Mouse (Mus musculus): ENCODE data around the gene Irf2. TPM values are rescaled to one million over a fixed set of nuclear protein-coding genes. Genes with fewer than 3 reads are reported as not detected.

The Irf2 gene
- polyA plus RNA-seq, 1 experiment from 2014 or later = 9.2 TPM

GRCm38 (mm10) chr8:46836949-46837348, 97.4 kb downstream of the Irf2 start:
- DNase-seq (ENCODE audit: low spot score, missing footprints) = no peak
- no peaks in the 10 kb centered on the region for H3K9me3 ChIP-seq (ENCODE audit: control insufficient read depth, low read length)
- no peaks in the 10 kb centered on the region for H3K36me3 ChIP-seq (ENCODE audit: control insufficient read depth, insufficient read depth, low read length)
- no peak overlapping the region for H3K4me3 ChIP-seq (ENCODE audit: low read depth, low read length)
- H3K27ac ChIP-seq (ENCODE audit: low read depth, low read length) = no peak overlapping the region
- H3K4me1 ChIP-seq (ENCODE audit: control insufficient read depth, insufficient read depth, low read length) = no peaks in the 10 kb centered on the region
- 82% methylated on average over 5 of the region's 5 CpGs for WGBS
- H3K4me2 ChIP-seq = no peak overlapping the region
- ATAC-seq (ENCODE audit: low FRiP score) = no peak
- H3K9ac ChIP-seq (ENCODE audit: low read length) = no peak overlapping the region
- no peaks in the 10 kb centered on the region for H3K27me3 ChIP-seq (ENCODE audit: control insufficient read depth, insufficient read depth, low read length)

- DNase-seq (ENCODE audit: low spot score, missing footprints) = no peak
- no peak for ATAC-seq (ENCODE audit: low FRiP score)
- H3K4me2 ChIP-seq = no peak overlapping the region
- WGBS = 89% methylated on average over 5 of the region's 5 CpGs
- H3K4me1 ChIP-seq (ENCODE audit: control insufficient read depth, insufficient read depth, low read length) = no peaks in the 10 kb centered on the region
- H3K27me3 ChIP-seq (ENCODE audit: control insufficient read depth, insufficient read depth, low read length) = no peaks in the 10 kb centered on the region
- no peaks in the 10 kb centered on the region for H3K36me3 ChIP-seq (ENCODE audit: control insufficient read depth, insufficient read depth, low read length)
- H3K27ac ChIP-seq (ENCODE audit: low read depth, low read length) = no peak overlapping the region
- no peaks in the 10 kb centered on the region for H3K9me3 ChIP-seq (ENCODE audit: control insufficient read depth, low read length)
- no peak overlapping the region for H3K9ac ChIP-seq (ENCODE audit: low read length)
- H3K4me3 ChIP-seq (ENCODE audit: low read depth, low read length) = no peak overlapping the region
These were observed 98.5 kb downstream of the Irf2 start for GRCm38 (mm10) chr8:46838052-46838451.

GRCm38 (mm10) chr8:46840390-46840789, 100.9 kb downstream of the Irf2 start:
- Histone ChIP-seq H3K9ac (ENCODE audit: low read length) (no peak overlapping the region), H3K27ac (ENCODE audit: low read depth, low read length) (no peak overlapping the region), H3K4me3 (ENCODE audit: low read depth, low read length) (no peak overlapping the region), H3K4me2 (no peak overlapping the region), H3K4me1 (ENCODE audit: control insufficient read depth, insufficient read depth, low read length) (no peaks in the 10 kb centered on the region), H3K36me3 (ENCODE audit: control insufficient read depth, insufficient read depth, low read length) (no peaks in the 10 kb centered on the region), H3K9me3 (ENCODE audit: control insufficient read depth, low read length) (no peaks in the 10 kb centered on the region), H3K27me3 (ENCODE audit: control insufficient read depth, insufficient read depth, low read length) (no peaks in the 10 kb centered on the region)
- ATAC-seq (ENCODE audit: low FRiP score) (no peak), DNase-seq (ENCODE audit: low spot score, missing footprints) (no peak)
- WGBS = 88% methylated on average over 4 of the region's 4 CpGs

DNA sequence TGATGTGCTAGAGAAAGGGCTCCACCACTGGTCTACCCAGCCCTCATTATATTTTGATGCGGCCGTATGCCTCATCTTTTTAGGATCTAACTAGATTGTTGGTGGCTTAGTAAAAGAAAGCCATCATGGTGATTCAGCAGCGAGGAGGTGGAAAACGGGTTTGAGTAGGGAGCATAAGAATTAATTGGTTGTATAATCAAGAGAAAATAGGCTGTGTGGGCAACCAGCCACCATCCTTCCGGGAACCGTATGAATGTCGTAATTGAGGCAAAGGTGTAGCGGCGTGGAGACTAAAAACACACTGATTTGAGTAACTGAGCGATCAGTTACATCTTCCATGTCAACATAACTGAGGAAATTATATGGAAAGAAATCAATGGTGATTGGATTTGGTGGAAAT, 101.3 kb downstream of the Irf2 start:
- Histone ChIP-seq H3K27ac (ENCODE audit: low read depth, low read length) (no peak overlapping the region), H3K4me1 (ENCODE audit: control insufficient read depth, insufficient read depth, low read length) (no peaks in the 10 kb centered on the region), H3K4me2 (no peak overlapping the region), H3K27me3 (ENCODE audit: control insufficient read depth, insufficient read depth, low read length) (no peaks in the 10 kb centered on the region), H3K36me3 (ENCODE audit: control insufficient read depth, insufficient read depth, low read length) (no peaks in the 10 kb centered on the region), H3K9ac (ENCODE audit: low read length) (no peak overlapping the region), H3K9me3 (ENCODE audit: control insufficient read depth, low read length) (no peaks in the 10 kb centered on the region), H3K4me3 (ENCODE audit: low read depth, low read length) (no peak overlapping the region)
- DNase-seq (ENCODE audit: low spot score, missing footprints) (no peak), ATAC-seq (ENCODE audit: low FRiP score) (no peak)
- 94% methylated on average over 10 of the region's 10 CpGs for WGBS

- Histone ChIP-seq H3K27me3 (ENCODE audit: control insufficient read depth, insufficient read depth, low read length) (no peaks in the 10 kb centered on the region), H3K9ac (ENCODE audit: low read length) (no peak overlapping the region), H3K9me3 (ENCODE audit: control insufficient read depth, low read length) (no peaks in the 10 kb centered on the region), H3K27ac (ENCODE audit: low read depth, low read length) (no peak overlapping the region), H3K4me3 (ENCODE audit: low read depth, low read length) (no peak overlapping the region), H3K4me2 (no peak overlapping the region), H3K36me3 (ENCODE audit: control insufficient read depth, insufficient read depth, low read length) (no peaks in the 10 kb centered on the region), H3K4me1 (ENCODE audit: control insufficient read depth, insufficient read depth, low read length) (no peaks in the 10 kb centered on the region)
- no peak for ATAC-seq (ENCODE audit: low FRiP score)
- 84% methylated on average over 5 of the region's 5 CpGs for WGBS
- no peak for DNase-seq (ENCODE audit: low spot score, missing footprints)
These were observed 103.2 kb downstream of the Irf2 start for GRCm38 (mm10) chr8:46842676-46843181.

DNA sequence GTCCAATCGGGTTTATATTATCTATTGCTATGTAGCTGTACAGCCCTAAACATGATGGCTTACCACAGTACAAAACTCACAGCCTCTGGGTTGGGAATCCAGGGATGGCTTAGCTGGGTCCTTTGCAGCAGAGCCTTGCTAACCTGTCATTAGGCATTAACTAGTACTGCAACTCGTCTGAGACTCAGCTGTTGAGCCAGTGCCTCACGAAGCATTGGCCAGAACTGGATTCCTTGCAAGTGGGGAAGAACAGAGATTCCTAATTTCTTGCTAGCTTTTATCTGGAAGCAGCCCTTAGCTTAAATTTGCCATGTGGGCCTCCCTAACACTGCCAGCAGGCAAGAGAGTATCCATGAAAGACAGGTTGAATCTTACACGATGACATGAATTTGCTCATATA, 104.3 kb downstream of the Irf2 start:
- ATAC-seq (ENCODE audit: low FRiP score) = no peak
- WGBS = 89% methylated on average over 4 of the region's 4 CpGs
- H3K4me3 ChIP-seq (ENCODE audit: low read depth, low read length) = no peak overlapping the region
- no peak overlapping the region for H3K9ac ChIP-seq (ENCODE audit: low read length)
- no peaks in the 10 kb centered on the region for H3K36me3 ChIP-seq (ENCODE audit: control insufficient read depth, insufficient read depth, low read length)
- DNase-seq (ENCODE audit: low spot score, missing footprints) = no peak
- no peaks in the 10 kb centered on the region for H3K27me3 ChIP-seq (ENCODE audit: control insufficient read depth, insufficient read depth, low read length)
- H3K4me2 ChIP-seq = no peak overlapping the region
- no peaks in the 10 kb centered on the region for H3K4me1 ChIP-seq (ENCODE audit: control insufficient read depth, insufficient read depth, low read length)
- no peak overlapping the region for H3K27ac ChIP-seq (ENCODE audit: low read depth, low read length)
- no peaks in the 10 kb centered on the region for H3K9me3 ChIP-seq (ENCODE audit: control insufficient read depth, low read length)

DNA sequence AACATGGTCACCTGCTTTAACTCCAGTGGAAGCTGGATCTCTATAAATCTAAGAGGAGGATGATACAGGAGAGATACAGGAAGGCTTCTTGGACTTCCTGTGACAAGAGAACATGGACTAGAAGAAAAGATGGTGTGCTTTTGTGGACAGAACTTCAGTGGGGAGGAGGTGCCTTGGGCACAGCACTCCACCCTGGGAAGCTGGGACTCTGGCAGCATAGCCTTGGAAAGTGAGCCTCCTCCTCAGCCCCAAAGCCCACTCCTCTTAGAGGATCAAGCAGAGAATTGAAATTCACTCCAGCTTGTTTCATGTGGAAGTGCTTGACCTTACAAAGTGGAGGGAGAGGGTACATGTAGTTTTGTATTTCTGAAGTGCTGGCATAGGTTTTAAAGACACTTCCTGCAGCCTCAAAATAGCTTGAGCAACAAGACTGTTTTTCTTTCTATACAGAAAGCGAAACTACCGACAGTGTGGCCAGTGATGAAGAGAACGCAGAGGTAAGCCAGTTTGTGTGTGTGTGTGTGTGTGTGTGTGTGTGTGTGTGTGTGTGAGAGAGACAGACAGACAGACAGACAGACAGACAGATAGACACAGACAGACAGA, 104.9 kb downstream of the Irf2 start:
- Histone ChIP-seq H3K9me3 (ENCODE audit: control insufficient read depth, low read length) (no peaks in the 10 kb centered on the region), H3K27me3 (ENCODE audit: control insufficient read depth, insufficient read depth, low read length) (no peaks in the 10 kb centered on the region), H3K4me1 (ENCODE audit: control insufficient read depth, insufficient read depth, low read length) (no peaks in the 10 kb centered on the region), H3K4me2 (no peak overlapping the region), H3K36me3 (ENCODE audit: control insufficient read depth, insufficient read depth, low read length) (no peaks in the 10 kb centered on the region), H3K4me3 (ENCODE audit: low read depth, low read length) (no peak overlapping the region), H3K27ac (ENCODE audit: low read depth, low read length) (no peak overlapping the region), H3K9ac (ENCODE audit: low read length) (no peak overlapping the region)
- ATAC-seq (ENCODE audit: low FRiP score) (no peak), DNase-seq (ENCODE audit: low spot score, missing footprints) (no peak)
- 89% methylated on average over 3 of the region's 3 CpGs for WGBS

DNA sequence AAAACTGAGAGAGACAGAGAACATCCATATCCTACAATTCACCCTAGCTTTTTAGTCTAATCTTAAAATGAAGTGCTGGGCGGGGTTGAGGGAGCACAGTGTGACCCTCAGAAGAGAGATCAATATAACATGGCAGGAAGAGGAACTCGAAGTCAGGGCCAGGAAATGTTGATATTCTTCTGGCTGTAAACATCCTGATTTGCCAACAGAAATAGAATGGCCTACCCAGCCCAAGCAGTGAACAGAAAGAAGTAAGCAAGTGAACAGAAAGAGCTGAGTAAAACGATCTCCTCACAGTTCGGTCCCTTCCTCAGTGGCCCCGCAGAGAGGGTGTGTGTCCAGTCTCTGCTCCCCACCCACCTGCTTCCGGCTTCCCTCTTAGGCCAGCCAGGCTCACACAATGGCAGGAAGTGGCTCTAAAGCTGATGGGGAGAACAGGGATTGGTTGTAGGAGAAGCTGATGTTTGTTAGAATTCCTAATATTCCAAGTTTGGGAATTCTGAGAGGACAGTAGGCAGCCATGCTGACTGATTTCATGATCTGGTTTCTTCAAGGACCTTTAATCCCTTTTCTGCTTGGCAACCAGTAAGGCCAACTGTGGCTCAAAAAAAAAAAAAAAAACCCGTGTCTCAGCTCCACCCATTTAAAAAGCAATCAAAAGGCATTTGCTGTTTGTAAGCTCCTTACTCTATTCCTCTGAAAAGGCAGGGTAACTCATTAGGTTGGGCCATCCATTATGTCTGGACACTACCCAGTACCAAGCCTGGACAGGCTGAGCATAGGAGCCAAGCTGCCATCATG, 105.6 kb downstream of the Irf2 start:
- Histone ChIP-seq H3K27me3 (ENCODE audit: control insufficient read depth, insufficient read depth, low read length) (no peaks in the 10 kb centered on the region), H3K27ac (ENCODE audit: low read depth, low read length) (no peak overlapping the region), H3K4me1 (ENCODE audit: control insufficient read depth, insufficient read depth, low read length) (no peaks in the 10 kb centered on the region), H3K4me2 (no peak overlapping the region), H3K36me3 (ENCODE audit: control insufficient read depth, insufficient read depth, low read length) (no peaks in the 10 kb centered on the region), H3K9ac (ENCODE audit: low read length) (no peak overlapping the region), H3K4me3 (ENCODE audit: low read depth, low read length) (no peak overlapping the region), H3K9me3 (ENCODE audit: control insufficient read depth, low read length) (no peaks in the 10 kb centered on the region)
- no peak for DNase-seq (ENCODE audit: low spot score, missing footprints)
- ATAC-seq (ENCODE audit: low FRiP score) = no peak
- WGBS = 69% methylated on average over 7 of the region's 7 CpGs

DNA sequence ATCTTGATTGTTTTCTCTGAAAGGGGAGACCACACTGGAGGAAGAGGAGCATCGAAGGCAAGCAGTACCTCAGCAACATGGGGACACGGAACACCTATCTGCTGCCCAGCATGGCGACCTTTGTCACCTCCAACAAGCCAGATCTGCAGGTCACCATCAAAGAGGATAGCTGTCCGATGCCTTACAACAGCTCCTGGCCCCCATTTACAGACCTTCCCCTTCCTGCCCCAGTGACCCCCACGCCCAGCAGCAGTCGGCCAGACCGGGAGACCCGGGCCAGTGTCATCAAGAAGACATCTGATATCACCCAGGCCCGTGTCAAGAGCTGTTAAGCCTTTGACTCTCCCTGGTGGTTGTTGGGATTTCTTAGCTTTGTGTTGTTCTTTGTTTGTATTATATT, 106.4 kb downstream of the Irf2 start:
- ATAC-seq (ENCODE audit: low FRiP score) = no peak
- WGBS = 90% methylated on average over 9 of the region's 9 CpGs
- Histone ChIP-seq H3K4me3 (ENCODE audit: low read depth, low read length) (no peak overlapping the region), H3K27ac (ENCODE audit: low read depth, low read length) (no peak overlapping the region), H3K4me2 (no peak overlapping the region), H3K27me3 (ENCODE audit: control insufficient read depth, insufficient read depth, low read length) (no peaks in the 10 kb centered on the region), H3K9me3 (ENCODE audit: control insufficient read depth, low read length) (no peaks in the 10 kb centered on the region), H3K36me3 (ENCODE audit: control insufficient read depth, insufficient read depth, low read length) (no peaks in the 10 kb centered on the region), H3K4me1 (ENCODE audit: control insufficient read depth, insufficient read depth, low read length) (no peaks in the 10 kb centered on the region), H3K9ac (ENCODE audit: low read length) (no peak overlapping the region)
- DNase-seq (ENCODE audit: low spot score, missing footprints) = no peak

Measured in midbrain, embryonic 11.5 days (tissue).